Mouse (Mus musculus) thymus, adult 2 months (tissue): ENCODE results near the gene Adamts13. TPM values are rescaled to one million over a fixed set of nuclear protein-coding genes. Genes with fewer than 3 reads are reported as not detected.

Experiments
- DNase-seq: peaks from one replicate; pipeline ENCODE4 v3.0.0; 2021
- H3K27ac ChIP-seq: fragments of 200-500 bp; 2 replicates; pipeline ENCODE4 v1.5.1; 2012; ENCODE audit warnings: low read length, control low read depth; ENCODE audit not compliant: control insufficient read depth, insufficient read depth
- H3K27me3 ChIP-seq: fragments of 200-500 bp; 2 replicates; pipeline ENCODE4 v1.6.1; 2012; ENCODE audit warnings: mild to moderate bottlenecking, low read length, moderate library complexity, mixed read lengths; ENCODE audit not compliant: control insufficient read depth, insufficient read depth
- H3K36me3 ChIP-seq: fragments of 200-500 bp; 2 replicates; pipeline ENCODE4 v1.6.1; 2012; ENCODE audit warnings: mild to moderate bottlenecking, low read length, moderate library complexity; ENCODE audit not compliant: control insufficient read depth, insufficient read depth
- H3K4me1 ChIP-seq: fragments of 200-500 bp; replicated peaks from 2 replicates; pipeline ENCODE4 v1.6.1; 2012; ENCODE audit warnings: low read length; ENCODE audit not compliant: control insufficient read depth, insufficient read depth
- H3K4me3 ChIP-seq: fragments of 200-500 bp; 2 replicates; pipeline ENCODE4 v1.5.1; 2012; ENCODE audit warnings: mild to moderate bottlenecking, low read length, control low read depth, moderate library complexity; ENCODE audit not compliant: control insufficient read depth, insufficient read depth
- CTCF ChIP-seq: fragments of 200-500 bp; IDR thresholded peaks from 2 replicates; pipeline ENCODE4 v1.5.1; 2012; ENCODE audit warnings: mild to moderate bottlenecking, control low read depth, low read length, moderate library complexity, borderline replicate concordance; ENCODE audit not compliant: control insufficient read depth, poor library complexity, insufficient read depth; ENCODE audit errors: extremely low read depth
- POLR2A ChIP-seq: fragments of 200-500 bp; IDR thresholded peaks from 2 replicates; pipeline ENCODE4 v1.6.1; 2012; ENCODE audit warnings: mild to moderate bottlenecking, low read length, control low read depth, moderate library complexity; ENCODE audit not compliant: control insufficient read depth, poor library complexity, insufficient read depth; ENCODE audit errors: extremely low read depth
- WGBS: fragments of 180-500 bp; shearing (Covaris S2); methylation state at CpG from one replicate; pipeline ENCODE4 v1.1.7; 2018; 5-methylcytosine and 5-hydroxymethylcytosine counted together
- polyA plus RNA-seq: library from polyadenylated mRNA; depleted of rRNA; stranded (reverse); fragments of >200 nt; gene quantifications from 2 replicates; pipeline ENCODE4 v1.2.3, GENCODE M21; 2012

The Adamts13 gene
- polyA plus RNA-seq, 1 experiment = 1.2 TPM

GRCm38 (mm10) chr2:26997498-26997897 lies 24.3 kb downstream of the Adamts13 start:
- H3K36me3 ChIP-seq = no peaks in the 10 kb centered on the region
- H3K27ac ChIP-seq = no peak overlapping the region
- no peak for DNase-seq
- TF ChIP-seq POLR2A = no peak
- TF ChIP-seq CTCF = no peak
- no peak overlapping the region for H3K4me3 ChIP-seq
- 83% methylated on average over 1 of the region's 1 CpGs for WGBS
- no peaks in the 10 kb centered on the region for H3K27me3 ChIP-seq
- H3K4me1 ChIP-seq = no peaks in the 10 kb centered on the region

- TF ChIP-seq CTCF (no peak), POLR2A (no peak)
- H3K4me1 ChIP-seq = no peaks in the 10 kb centered on the region
Measured at GRCm38 (mm10) chr2:26997993-26998392, 24.8 kb downstream of the Adamts13 start.

GRCm38 (mm10) chr2:27006255-27006654 lies 33.0 kb downstream of the Adamts13 start:
- Histone ChIP-seq H3K4me1 (peaks cover 14% of the 10 kb centered on the region), H3K36me3 (no peaks in the 10 kb centered on the region), H3K4me3 (no peak overlapping the region), H3K27me3 (no peaks in the 10 kb centered on the region), H3K27ac (no peak overlapping the region)
- no peak for DNase-seq
- 92% methylated on average over 4 of the region's 4 CpGs for whole genome bisulfite sequencing
- no peak for TF ChIP-seq POLR2A
- TF ChIP-seq CTCF = no peak

More at GRCm38 (mm10) chr2:26997993-26998392, 24.8 kb downstream of the Adamts13 start:
- H3K27me3 ChIP-seq = no peaks in the 10 kb centered on the region
- 90% methylated on average over 7 of the region's 7 CpGs for WGBS
- H3K4me3 ChIP-seq = no peak overlapping the region
- no peak overlapping the region for H3K27ac ChIP-seq
- H3K36me3 ChIP-seq = no peaks in the 10 kb centered on the region
- no peak for DNase-seq

- peaks cover 14% of the 10 kb centered on the region for H3K4me1 ChIP-seq
- H3K27ac ChIP-seq = no peak overlapping the region
- DNase-seq = no peak
- no peak for TF ChIP-seq POLR2A
- TF ChIP-seq CTCF = no peak
- WGBS = 77% methylated on average over 7 of the region's 7 CpGs
- no peak overlapping the region for H3K4me3 ChIP-seq
- no peaks in the 10 kb centered on the region for H3K27me3 ChIP-seq
- no peaks in the 10 kb centered on the region for H3K36me3 ChIP-seq
Measured at GRCm38 (mm10) chr2:27007701-27008100, 34.5 kb downstream of the Adamts13 start.

GRCm38 (mm10) chr2:27009714-27010244 lies 36.6 kb downstream of the Adamts13 start, which contains the start of gene Cacfd1:
Cacfd1 (plus strand) TSS chr2:27009926.
- TF ChIP-seq CTCF (peak; percentile 54; the same call in 1 of the 2 replicates), POLR2A (peak; percentile 92)
- Histone ChIP-seq H3K4me1 (peaks cover 14% of the 10 kb centered on the region), H3K36me3 (peaks cover 7% of the 10 kb centered on the region; the same call in 1 of the 2 replicates), H3K27me3 (no peaks in the 10 kb centered on the region), H3K4me3 (peak within 1 kb of the TSS; percentile 73), H3K27ac (peak within 1 kb of the TSS; percentile 63)
- under 1% methylated on average over 41 of the region's 43 CpGs for WGBS
- peak; percentile 90 for DNase-seq

GRCm38 (mm10) chr2:27017802-27018201 lies 44.6 kb downstream of the Adamts13 start:
- WGBS = 54% methylated on average over 5 of the region's 5 CpGs
- Histone ChIP-seq H3K27me3 (no peaks in the 10 kb centered on the region), H3K27ac (no peak overlapping the region), H3K4me3 (no peak overlapping the region), H3K4me1 (no peaks in the 10 kb centered on the region), H3K36me3 (peaks cover 22% of the 10 kb centered on the region)
- DNase-seq = peak; percentile 60
- TF ChIP-seq POLR2A (no peak), CTCF (peak; percentile 89)
